Mouse (Mus musculus): ENCODE measurements around the gene Ddx27.

- TF ChIP-seq HCFC1 (IDR thresholded peaks at IDR 0.05; ENCODE audit: borderline replicate concordance, insufficient read depth, low read length) (no peak), CHD2 (IDR thresholded peaks at IDR 0.05; ENCODE audit: low read depth, low read length) (no peak)
Measured at GRCm38 (mm10) chr2:166976356-166976755, 38.6 kb upstream of the Ddx27 start.

Data from ES-E14 (cell line).